Mouse (Mus musculus) MEL (cell line): ENCODE measurements around the gene Ccdc180. TPM values are rescaled to one million over a fixed set of nuclear protein-coding genes. Genes with fewer than 3 reads are reported as not detected.

ENCODE experiments used
- DNase-seq: peaks from one replicate; pipeline ENCODE4 v3.0.0; 2011; ENCODE audit warnings: low read depth, low spot score
- H3K27ac ChIP-seq: 2 replicates; pipeline ENCODE4 v1.5.1; 2012; ENCODE audit warnings: low read depth, mild to moderate bottlenecking, control low read depth, low read length, moderate library complexity; ENCODE audit not compliant: control insufficient read depth
- H3K27me3 ChIP-seq, 2 experiments: fragments of 150-350 bp in 1 of 2; sonication (generic) in 1 of 2; 2 replicates each; pipeline ENCODE4 v1.6.1; 2012; ENCODE audit warnings: low read length in 2 of 2, mild to moderate bottlenecking in 2 of 2, improper control_type of control experiment in 1 of 2, moderate library complexity in 1 of 2; ENCODE audit not compliant: insufficient read depth in 2 of 2, control insufficient read depth in 1 of 2
- H3K36me3 ChIP-seq, 2 experiments: 2 replicates each; pipeline ENCODE4 v1.6.1; 2012 to 2014; ENCODE audit warnings: low read length in 2 of 2, improper control_type of control experiment in 1 of 2, inconsistent platforms in 1 of 2, mild to moderate bottlenecking in 1 of 2; ENCODE audit not compliant: insufficient read depth in 2 of 2, control insufficient read depth in 1 of 2
- H3K4me1 ChIP-seq, 2 experiments: fragments of 150-350 bp in 1 of 2; sonication (generic) in 1 of 2; 2 replicates each; pipeline ENCODE4 v1.6.1; 2012; ENCODE audit warnings: low read length in 2 of 2, improper control_type of control experiment in 1 of 2, mild to moderate bottlenecking in 1 of 2; ENCODE audit not compliant: insufficient read depth in 2 of 2, control insufficient read depth in 1 of 2
- H3K4me3 ChIP-seq, 2 experiments: fragments of 150-350 bp in 1 of 2; sonication (generic) in 1 of 2; 2 replicates each; pipeline ENCODE4 v1.5.1; 2012; ENCODE audit warnings: low read depth in 2 of 2, low read length in 2 of 2, mild to moderate bottlenecking in 2 of 2, moderate library complexity in 2 of 2, control low read depth in 1 of 2, improper control_type of control experiment in 1 of 2; ENCODE audit not compliant: control insufficient read depth in 1 of 2, insufficient read depth in 1 of 2
- H3K79me2 ChIP-seq: 2 replicates; pipeline ENCODE4 v1.6.1; 2012; ENCODE audit warnings: mild to moderate bottlenecking, low read length, moderate library complexity; ENCODE audit not compliant: control insufficient read depth, poor library complexity, insufficient read depth
- H3K9ac ChIP-seq: 2 replicates; pipeline ENCODE4 v1.6.1; 2012; ENCODE audit warnings: low read depth, mild to moderate bottlenecking, control low read depth, low read length, moderate library complexity; ENCODE audit not compliant: control insufficient read depth, poor library complexity, severe bottlenecking
- H3K9me3 ChIP-seq: fragments of 150-350 bp; sonication (generic); replicated peaks from 2 replicates; pipeline ENCODE4 v1.6.1; 2012; ENCODE audit warnings: mild to moderate bottlenecking, low read length, improper control_type of control experiment, moderate library complexity; ENCODE audit not compliant: insufficient read depth
- BHLHE40 ChIP-seq: IDR thresholded peaks from 2 replicates; pipeline ENCODE4 v1.6.1; 2012; ENCODE audit warnings: low read depth, mild to moderate bottlenecking, inconsistent platforms, low read length, improper control_type of control experiment, borderline replicate concordance
- CHD1 ChIP-seq: IDR thresholded peaks from 2 replicates; pipeline ENCODE4 v1.6.1; 2012; ENCODE audit warnings: low read depth, mild to moderate bottlenecking, inconsistent platforms, low read length, improper control_type of control experiment
- CHD2 ChIP-seq: IDR thresholded peaks from 2 replicates; pipeline ENCODE4 v1.6.1; 2011; ENCODE audit warnings: low read length, improper control_type of control experiment
- CTCF ChIP-seq, 3 experiments: IDR thresholded peaks in 2 of 3; conservative IDR thresholded peaks in 1 of 3; 2 replicates each; pipeline ENCODE4 v1.5.1; 2011 to 2012; ENCODE audit warnings: low read length in 3 of 3, low read depth in 2 of 3, mild to moderate bottlenecking in 2 of 3, improper control_type of control experiment in 1 of 3, inconsistent platforms in 1 of 3, mixed read lengths in 1 of 3, moderate library complexity in 1 of 3; ENCODE audit not compliant: control insufficient read depth in 1 of 3, insufficient read depth in 1 of 3, poor library complexity in 1 of 3, severe bottlenecking in 1 of 3
- E2F4 ChIP-seq: IDR thresholded peaks from 2 replicates; pipeline ENCODE4 v1.6.1; 2011; ENCODE audit warnings: low read depth, low read length, improper control_type of control experiment, borderline replicate concordance
- ETS1 ChIP-seq: IDR thresholded peaks from 2 replicates; pipeline ENCODE4 v1.6.1; 2012; ENCODE audit warnings: low read depth, mild to moderate bottlenecking, inconsistent platforms, low read length, improper control_type of control experiment, moderate library complexity
- GABPA ChIP-seq: IDR thresholded peaks from 2 replicates; pipeline ENCODE4 v1.6.1; 2012; ENCODE audit warnings: low read depth, mild to moderate bottlenecking, inconsistent platforms, low read length, improper control_type of control experiment, moderate library complexity
- GATA1 ChIP-seq: IDR thresholded peaks from 2 replicates; pipeline ENCODE4 v1.6.1; 2011; ENCODE audit warnings: low read depth, low read length, improper control_type of control experiment
- JUND ChIP-seq: IDR thresholded peaks from 2 replicates; pipeline ENCODE4 v1.6.1; 2011; ENCODE audit warnings: low read depth, mild to moderate bottlenecking, improper control_type of control experiment, low read length
- MAFK ChIP-seq: IDR thresholded peaks from 2 replicates; pipeline ENCODE4 v1.6.1; 2011; ENCODE audit warnings: low read depth, mild to moderate bottlenecking, low read length, improper control_type of control experiment, borderline replicate concordance
- MAZ ChIP-seq: IDR thresholded peaks from 2 replicates; pipeline ENCODE4 v1.6.1; 2012; ENCODE audit warnings: low read depth, mild to moderate bottlenecking, inconsistent platforms, low read length, improper control_type of control experiment
- MEF2A ChIP-seq: IDR thresholded peaks from 2 replicates; pipeline ENCODE4 v1.6.1; 2014; ENCODE audit warnings: low read depth, mild to moderate bottlenecking, inconsistent platforms, low read length, improper control_type of control experiment; ENCODE audit not compliant: poor library complexity, insufficient replicate concordance, severe bottlenecking; ENCODE audit errors: extremely low read depth
- MXI1 ChIP-seq: IDR thresholded peaks from 2 replicates; pipeline ENCODE4 v1.6.1; 2011; ENCODE audit warnings: mild to moderate bottlenecking, low read depth, low read length, improper control_type of control experiment
- MYB ChIP-seq: IDR thresholded peaks from 2 replicates; pipeline ENCODE4 v1.6.1; 2011; ENCODE audit warnings: mild to moderate bottlenecking, low read depth, low read length, improper control_type of control experiment
- NELFE ChIP-seq: IDR thresholded peaks from 2 replicates; pipeline ENCODE4 v1.6.1; 2011; ENCODE audit warnings: low read depth, low read length, improper control_type of control experiment
- NRF1 ChIP-seq: IDR thresholded peaks from 2 replicates; pipeline ENCODE4 v1.6.1; 2014; ENCODE audit warnings: low read depth, mild to moderate bottlenecking, inconsistent platforms, low read length, improper control_type of control experiment, moderate library complexity; ENCODE audit not compliant: poor library complexity, insufficient read depth, severe bottlenecking
- POLR2A ChIP-seq, 2 experiments: IDR thresholded peaks; 2 replicates each; pipeline ENCODE4 v1.6.1; 2011 to 2012; ENCODE audit warnings: low read length in 2 of 2, mild to moderate bottlenecking in 2 of 2, control low read depth in 1 of 2, improper control_type of control experiment in 1 of 2, low read depth in 1 of 2, moderate library complexity in 1 of 2; ENCODE audit not compliant: control insufficient read depth in 1 of 2, insufficient read depth in 1 of 2, poor library complexity in 1 of 2
- POLR2AphosphoS2 ChIP-seq: IDR thresholded peaks from 2 replicates; pipeline ENCODE4 v1.6.1; 2011; ENCODE audit warnings: low read length, improper control_type of control experiment
- POLR2AphosphoS5 ChIP-seq: IDR thresholded peaks from 2 replicates; pipeline ENCODE4 v1.6.1; 2012; ENCODE audit warnings: low read depth, borderline replicate concordance, mild to moderate bottlenecking, inconsistent platforms, low read length, moderate library complexity, mixed read lengths
- RAD21 ChIP-seq: IDR thresholded peaks from 2 replicates; pipeline ENCODE4 v1.6.1; 2011; ENCODE audit warnings: mild to moderate bottlenecking, low read depth, low read length, improper control_type of control experiment
- RCOR1 ChIP-seq: IDR thresholded peaks from 2 replicates; pipeline ENCODE4 v1.6.1; 2012; ENCODE audit warnings: low read depth, mild to moderate bottlenecking, inconsistent platforms, low read length, improper control_type of control experiment
- SIN3A ChIP-seq: IDR thresholded peaks from 2 replicates; pipeline ENCODE4 v1.6.1; 2012; ENCODE audit warnings: low read length, improper control_type of control experiment, inconsistent platforms
- SMC3 ChIP-seq: IDR thresholded peaks from 2 replicates; pipeline ENCODE4 v1.6.1; 2011; ENCODE audit warnings: low read depth, low read length, improper control_type of control experiment
- TAL1 ChIP-seq: IDR thresholded peaks from 2 replicates; pipeline ENCODE4 v1.6.1; 2012; ENCODE audit warnings: mild to moderate bottlenecking, inconsistent platforms, low read length, moderate library complexity, mixed read lengths
- TBP ChIP-seq: IDR thresholded peaks from 2 replicates; pipeline ENCODE4 v1.8.0; 2011; ENCODE audit warnings: low read depth, low read length, improper control_type of control experiment
- UBTF ChIP-seq: IDR thresholded peaks from 2 replicates; pipeline ENCODE4 v1.6.1; 2012; ENCODE audit warnings: low read depth, mild to moderate bottlenecking, inconsistent platforms, low read length, improper control_type of control experiment, moderate library complexity, borderline replicate concordance; ENCODE audit not compliant: insufficient read depth
- USF2 ChIP-seq, 2 experiments: IDR thresholded peaks; 2 replicates each; pipeline ENCODE4 v1.6.1; 2011 to 2012; ENCODE audit warnings: improper control_type of control experiment in 2 of 2, low read length in 2 of 2, borderline replicate concordance in 1 of 2, inconsistent platforms in 1 of 2, low read depth in 1 of 2, mild to moderate bottlenecking in 1 of 2; ENCODE audit not compliant: insufficient read depth in 1 of 2
- ZMIZ1 ChIP-seq: IDR thresholded peaks from 2 replicates; pipeline ENCODE4 v1.6.1; 2012; ENCODE audit warnings: low read depth, mild to moderate bottlenecking, inconsistent platforms, low read length, improper control_type of control experiment, moderate library complexity
- ZNF384 ChIP-seq: IDR thresholded peaks from 2 replicates; pipeline ENCODE4 v1.6.1; 2012; ENCODE audit warnings: low read depth, mild to moderate bottlenecking, inconsistent platforms, low read length, improper control_type of control experiment
- polyA plus RNA-seq, 2 experiments: library from polyadenylated mRNA; stranded (reverse) in 1 of 2; unstranded in 1 of 2; fragments of >175 nt in 1 of 2; fragments of >200 nt in 1 of 2; gene quantifications; 2 replicates each; pipeline versions ENCODE4 v1.2.1 to v1.2.4; 2012; ENCODE audit warnings: low replicate concordance in 2 of 2, low read depth in 1 of 2; ENCODE audit not compliant: insufficient read length in 2 of 2, insufficient read depth in 1 of 2, missing spikeins in 1 of 2
- total RNA-seq: library from RNA; depleted of rRNA; stranded (reverse); fragments of 300-350 nt; gene quantifications from 2 replicates; pipeline ENCODE4 v1.2.3, GENCODE M21; 2012

The Ccdc180 gene
- total and polyA plus RNA-seq, 3 experiments: 0.08 to 0.31 TPM; not detected in 1

GRCm38 (mm10) chr4:45956706-45957105 is 66.6 kb downstream of the Ccdc180 start:
- Histone ChIP-seq H3K4me1 (peaks cover 4 to 17% of the 10 kb centered on the region in 2 experiments; a peak in 3 of 4 replicates), H3K79me2 (peaks cover 9% of the 10 kb centered on the region; the same call in 1 of the 2 replicates), H3K27ac (no peak overlapping the region), H3K36me3 (peaks cover 0 to 6% of the 10 kb centered on the region in 2 experiments; a peak in 2 of 4 replicates), H3K27me3 (peaks cover 4 to 13% of the 10 kb centered on the region in 2 experiments), H3K9ac (no peak overlapping the region), H3K4me3 (no peak overlapping the region), H3K9me3 (no peaks in the 10 kb centered on the region)
- no peak for DNase-seq
- TF ChIP-seq NELFE (no peak), UBTF (no peak), GABPA (no peak), CHD1 (no peak), NRF1 (no peak), E2F4 (no peak), BHLHE40 (no peak), POLR2AphosphoS2 (no peak), POLR2AphosphoS5 (no peak), TAL1 (no peak), MEF2A (no peak), MAZ (no peak), USF2 (IDR thresholded peaks at IDR 0.05; ENCODE audit: borderline replicate concordance in 1 of 2, insufficient read depth in 1 of 2, low read depth in 1 of 2, low read length in 2 of 2) (no peak), POLR2A (IDR thresholded peaks at IDR 0.05; ENCODE audit: control insufficient read depth in 1 of 2, insufficient read depth in 1 of 2, low read depth in 1 of 2, low read length in 2 of 2, poor library complexity in 1 of 2) (no peak), RAD21 (no peak)

- Histone ChIP-seq H3K9me3 (no peaks in the 10 kb centered on the region), H3K4me3 (peak within 1 kb of the TSS; percentile 43 to 45), H3K9ac (peak within 1 kb of the TSS; percentile 55), H3K27me3 (peaks cover 5 to 11% of the 10 kb centered on the region in 2 experiments), H3K4me1 (peaks cover 0 to 15% of the 10 kb centered on the region in 2 experiments), H3K36me3 (peaks cover 0 to 6% of the 10 kb centered on the region in 2 experiments; a peak in 2 of 4 replicates), H3K27ac (peak within 1 kb of the TSS; percentile 34), H3K79me2 (no peaks in the 10 kb centered on the region)
- DNase-seq: no peak
- TF ChIP-seq SMC3 (no peak), GABPA (no peak), TBP (no peak), MXI1 (no peak), POLR2AphosphoS2 (no peak), ZNF384 (no peak), NRF1 (no peak), CHD2 (no peak), ZMIZ1 (no peak), MYB (no peak), POLR2AphosphoS5 (no peak), RCOR1 (no peak), NELFE (no peak), MAFK (no peak), SIN3A (no peak), ETS1 (no peak), UBTF (no peak), JUND (no peak), GATA1 (no peak), CTCF (IDR thresholded peaks at IDR 0.05 in 2 of 3, conservative IDR thresholded peaks at IDR 0.05 in 1 of 3; ENCODE audit: control insufficient read depth in 1 of 3, insufficient read depth in 1 of 3, low read depth in 2 of 3, low read length in 3 of 3, poor library complexity in 1 of 3, severe bottlenecking in 1 of 3) (no peak)
Observed at GRCm38 (mm10) chr4:45964771-45965439, 74.8 kb downstream of the Ccdc180 start, which contains the start of gene Tdrd7. Gene Tdrd7 (plus strand): TSS chr4:45965334.
